In the genomic region with DNA sequence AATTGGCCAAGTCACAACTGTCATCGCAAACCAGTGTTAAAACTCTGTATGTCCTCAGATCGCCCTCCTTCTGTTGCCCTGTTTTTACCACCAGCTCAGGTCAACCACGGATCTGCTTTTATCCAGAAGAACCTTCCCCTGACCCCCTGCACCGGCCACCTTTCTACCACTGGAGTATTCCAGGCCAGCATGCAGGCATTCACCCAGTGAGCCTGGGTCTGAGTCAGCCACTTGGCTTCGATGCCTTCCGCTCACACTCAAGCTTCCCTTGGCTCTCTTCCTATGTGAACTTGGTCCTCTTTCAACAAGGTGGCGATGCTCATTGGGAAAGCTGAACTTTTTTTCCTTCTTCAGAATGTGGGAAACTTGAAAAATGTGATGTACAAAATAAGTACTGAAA, we compare ENCODE assay signal across 14 mouse cellular contexts.
A peak's percentile ranks its signal among the peaks of the same experiment; 100 is the strongest.
DNase-seq lines count a peak whose midpoint lies in the region; TF ChIP-seq lines count a peak whose summit lies in the region.
"Had no signal": no experiment of that assay in that cellular context is flagged by ENCODE, and none has a peak within 500 bp of the region (broad histone marks: within the 10 kb centered on the region; RNA-seq: fewer than 3 reads in every experiment).

No protein-coding gene starts in this region.

- peak; percentile 70 for DNase-seq in heart, adult 11 months
- DNase-seq in heart, postnatal 25 days (ENCODE audit: low spot score) = no peak
- DNase-seq in right cerebral cortex, postnatal 10 days (ENCODE audit: low spot score in 2 of 2) = peak; percentile 35 to 39
- no peak for DNase-seq in right cerebral cortex, adult 2 months (ENCODE audit: low spot score in 2 of 2)
- peak; percentile 68 for DNase-seq in cerebellum, adult 9-11 months
- DNase-seq in spleen, postnatal 36 days (ENCODE audit: low spot score in 2 of 2) = no peak
- no peak for DNase-seq in gastrocnemius, adult 2 months
- DNase-seq: heart, adult 2 months; heart, postnatal 4 days; kidney, adult 18-20 months; thymus, postnatal 14 days had no signal

- 73% methylated on average over 7 of the region's 7 CpGs for WGBS in olfactory bulb, adult 2 months

- H3K4me3 ChIP-seq in olfactory bulb, adult 2 months (ENCODE audit: insufficient read depth, low read depth, low read length) = no peak overlapping the region
- H3K4me3 ChIP-seq in gastrocnemius, adult 2 months = no peak overlapping the region
- H3K4me3 ChIP-seq: heart, adult 2 months; neural tube, embryonic 12.5 days had no signal

- no peaks in the 10 kb centered on the region for H3K4me1 ChIP-seq in olfactory bulb, adult 2 months (ENCODE audit: control insufficient read depth, insufficient read depth, low read length)

- no peak for TF ChIP-seq POLR2A in olfactory bulb, adult 2 months (IDR thresholded peaks at IDR 0.05; ENCODE audit: insufficient read depth, low read depth, low read length)

- intact Hi-C loops in heart, postnatal 25 days (cut with DNase I) = no loop called here
- intact Hi-C loops in gastrocnemius, adult 2 months (cut with DNase I) = no loop called here

- TF ChIP-seq CTCF in olfactory bulb, adult 2 months (IDR thresholded peaks at IDR 0.05; ENCODE audit: insufficient read depth, low read depth, low read length) = no peak
- TF ChIP-seq CTCF in gastrocnemius, adult 2 months (IDR thresholded peaks at IDR 0.05) = no peak

- H3K27ac ChIP-seq in olfactory bulb, adult 2 months (ENCODE audit: insufficient read depth, low read depth, low read length) = peak overlapping the region; percentile 24; the same call in 1 of the 2 replicates
- no peak overlapping the region for H3K27ac ChIP-seq in gastrocnemius, adult 2 months
- H3K27ac ChIP-seq: heart, adult 2 months; macrophage; neural tube, embryonic 12.5 days had no signal

Comparison
In these comparisons a context has a peak if more than half of its experiments do, and no peak if none do; other contexts are left out.
1. DNase-seq: peak in heart, adult 11 months (single experiment), right cerebral cortex, postnatal 10 days (2 of 2) and cerebellum, adult 9-11 months (single experiment); none in heart, postnatal 25 days (single experiment), right cerebral cortex, adult 2 months (0 of 2), spleen, postnatal 36 days (0 of 2) and gastrocnemius, adult 2 months (single experiment).